Mouse (Mus musculus): ENCODE results near the gene Lsm14a.
A peak's percentile ranks its signal among the peaks of the same experiment; 100 is the strongest.

DNA sequence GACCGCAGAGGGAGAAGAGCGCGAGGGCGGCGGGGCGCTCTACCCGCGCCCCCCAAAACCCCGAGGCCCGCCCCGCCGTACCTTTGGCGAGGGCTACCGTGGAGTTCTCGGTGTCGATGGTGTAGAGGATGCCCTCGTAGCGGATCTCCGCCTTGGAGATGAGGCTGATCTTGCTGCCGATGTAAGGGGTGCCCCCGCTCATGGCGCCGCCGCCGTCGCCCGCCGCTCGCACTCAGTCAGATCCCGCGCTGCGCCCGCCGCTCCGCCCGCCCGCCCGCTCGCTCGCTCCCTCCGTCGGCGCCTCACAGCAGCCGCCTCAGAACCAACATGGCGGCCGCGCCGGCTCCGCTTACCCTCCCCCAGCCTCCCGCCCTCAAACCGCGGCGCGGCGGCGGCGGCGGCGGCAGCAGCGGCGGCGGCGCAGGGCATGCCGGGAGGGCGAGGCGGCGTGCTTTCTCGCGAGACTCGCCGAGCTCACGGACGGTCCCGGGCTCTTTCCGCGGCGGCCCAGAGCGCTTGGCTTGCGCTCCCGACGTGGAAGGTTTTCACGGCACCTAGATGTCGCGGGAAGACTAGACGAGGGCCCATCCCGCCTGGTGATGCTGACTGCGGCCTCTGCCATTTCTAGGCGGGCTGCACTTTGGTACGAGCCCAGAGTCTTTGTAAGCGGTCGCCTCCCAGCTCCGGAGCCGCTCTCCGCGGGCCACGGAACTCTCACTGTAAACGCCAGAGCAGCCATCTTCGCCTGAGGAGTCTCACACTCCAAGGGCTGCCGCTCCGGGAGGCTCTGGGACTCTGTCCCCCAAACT lies 3.6 kb downstream of the Lsm14a start:
- TF ChIP-seq EP300 (IDR thresholded peaks at IDR 0.05; ENCODE audit: low read depth) (peak; percentile 72), CTCF (IDR thresholded peaks at IDR 0.05; ENCODE audit: low read depth) (no peak)
